Mouse (Mus musculus) spleen, adult 18-20 months (tissue): Measurements from ENCODE around the gene Gm13103.
"Not testable (repeated sequence)": the region's sequence is repeated elsewhere in the genome, so short reads cannot be mapped to it uniquely, and the experiment has no call there.

Source experiments
- DNase-seq, 2 experiments: peaks; one replicate each; pipeline ENCODE4 v3.0.0; 2022; ENCODE audit warnings: mixed read lengths in 2 of 2

The Gm13103 gene

GRCm38 (mm10) chr4:143846197-143846596, at the start of gene Gm13103:
Gene Gm13103 (plus strand): TSS chr4:143846497.
- DNase-seq = not testable (repeated sequence)

- no peak for DNase-seq
Observed at GRCm38 (mm10) chr4:143815993-143816392, 30.3 kb upstream of the Gm13103 start, which contains the start of gene Gm13084. Gene Gm13084 (minus strand): TSS chr4:143816093.

DNA sequence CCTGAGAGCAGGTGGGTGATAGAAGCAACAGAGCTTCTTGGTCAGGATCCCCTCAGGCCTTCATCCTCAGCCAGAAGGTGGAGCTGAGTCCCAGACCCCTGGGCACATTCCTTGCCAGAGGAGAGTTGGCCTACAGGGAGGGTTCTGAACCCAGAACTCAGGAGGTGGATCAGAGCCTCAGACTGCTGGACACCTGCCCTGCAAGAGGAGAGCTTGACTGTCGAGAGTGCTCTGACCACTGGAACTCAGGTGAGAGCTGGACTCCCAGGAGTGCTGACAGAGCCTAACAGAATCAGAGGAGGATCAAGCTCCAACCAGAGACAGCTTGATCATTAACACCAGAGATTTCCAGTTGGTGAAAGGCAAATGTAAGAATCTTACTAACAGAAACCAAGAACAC, 36.1 kb downstream of the Gm13103 start:
- not testable (repeated sequence) for DNase-seq

DNA sequence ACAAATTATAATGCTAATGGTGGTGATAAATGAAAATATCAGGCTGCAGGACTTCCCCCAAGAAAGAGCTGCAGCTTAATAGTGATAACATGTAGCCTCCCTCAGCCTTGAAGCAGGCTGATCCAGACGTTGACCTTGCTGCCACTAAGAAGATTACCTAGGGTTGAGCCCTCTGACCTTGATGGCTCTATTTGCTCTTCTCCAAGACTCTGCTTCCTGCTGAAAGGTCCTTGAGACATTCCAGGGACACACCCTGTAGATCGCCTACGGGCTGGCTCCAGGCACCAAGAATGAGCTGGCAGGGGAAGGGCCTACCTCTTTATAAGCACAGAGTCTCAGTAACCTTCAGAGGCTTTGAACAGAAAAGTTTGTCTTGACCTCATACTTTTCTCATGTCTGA, 48.1 kb downstream of the Gm13103 start:
- not testable (repeated sequence) for DNase-seq

- DNase-seq = not testable (repeated sequence)
Observed at GRCm38 (mm10) chr4:143900280-143900679, 54.0 kb downstream of the Gm13103 start, which contains the start of gene Pramef6. Gene Pramef6 (minus strand): TSS chr4:143900380.
